Mouse (Mus musculus) heart, adult 9 months (tissue): ENCODE results near the gene Gm3012.
"Not testable (repeated sequence)": the region's sequence is repeated elsewhere in the genome, so short reads cannot be mapped to it uniquely, and the experiment has no call there.

Experiments
- DNase-seq, 2 experiments: peaks; one replicate each; pipeline ENCODE4 v3.0.0; 2022; ENCODE audit warnings: low spot score in 2 of 2

The Gm3012 gene

DNA sequence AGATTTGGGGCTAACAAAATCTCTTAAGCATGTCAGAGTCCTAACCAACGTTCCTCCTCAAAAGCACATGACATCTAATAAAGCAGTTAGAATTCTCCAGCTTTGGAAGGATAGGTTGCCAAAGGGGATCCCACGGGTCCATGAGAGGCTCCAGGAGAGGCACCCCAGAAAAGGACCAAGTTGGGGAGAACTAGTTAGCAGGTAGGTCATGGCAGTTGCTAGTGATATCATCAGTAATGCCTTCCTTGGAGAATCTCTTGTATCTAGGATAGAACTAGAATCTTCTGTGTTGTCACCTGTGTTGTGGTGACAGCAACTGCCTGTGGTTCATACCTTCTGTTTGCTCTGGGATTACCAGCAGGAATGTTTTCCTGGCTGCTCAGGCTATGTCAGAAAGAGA lies at the start of gene Gm3012:
TSS of gene Gm3012 (plus strand) at position 301 of the 400 bp plus-strand sequence.
- not testable (repeated sequence) for DNase-seq

GRCm38 (mm10) chr14:3651730-3652129 lies 17.4 kb downstream of the Gm3012 start, which contains the start of gene Gm3020:
TSS of gene Gm3020 (plus strand) at chr14:3652030.
- DNase-seq: not testable (repeated sequence)

DNA sequence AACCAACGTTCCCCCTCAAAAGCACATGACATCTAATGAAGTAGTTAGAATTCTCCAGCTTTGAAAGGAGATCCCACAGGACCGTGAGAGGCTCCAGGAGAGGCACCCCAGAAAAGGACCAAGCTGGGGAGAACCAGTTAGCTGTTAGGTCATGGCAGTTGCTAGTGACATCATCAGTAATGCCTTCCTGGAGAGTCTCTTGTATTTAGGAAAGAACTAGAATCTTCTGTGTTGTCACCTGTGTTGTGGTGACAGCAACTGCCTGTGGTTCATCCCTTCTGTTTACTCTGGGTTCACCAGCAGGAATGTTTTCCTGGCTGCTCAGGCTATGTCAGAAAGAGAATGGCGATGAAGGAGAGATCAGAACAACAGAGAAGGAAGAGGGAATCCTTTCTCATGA lies 54.2 kb downstream of the Gm3012 start, which contains the start of gene Gm3043:
TSS of gene Gm3043 (plus strand) at position 301 of the 400 bp plus-strand sequence.
- DNase-seq: not testable (repeated sequence)
